Mouse (Mus musculus): Measurements from ENCODE around the gene Lmcd1. TPM values are rescaled to one million over a fixed set of nuclear protein-coding genes. Genes with fewer than 3 reads are reported as not detected.

Gene Lmcd1
- total RNA-seq, 4 experiments from 2014 or later, result 6.2 to 13.3 (median 10.2) TPM

- no peak for DNase-seq
Measured at GRCm38 (mm10) chr6:112287671-112288070, 14.1 kb downstream of the Lmcd1 start.

GRCm38 (mm10) chr6:112288271-112288670 lies 14.7 kb downstream of the Lmcd1 start:
- DNase-seq, result no peak

GRCm38 (mm10) chr6:112291146-112291545 lies 17.6 kb downstream of the Lmcd1 start:
- no peak for DNase-seq

GRCm38 (mm10) chr6:112293320-112293719 lies 19.8 kb downstream of the Lmcd1 start:
- no peak for DNase-seq

- peak; percentile 20 for DNase-seq
Measured at GRCm38 (mm10) chr6:112295269-112295668, 21.7 kb downstream of the Lmcd1 start.

- no peak for DNase-seq
Measured at GRCm38 (mm10) chr6:112300146-112300545, 26.6 kb downstream of the Lmcd1 start.

GRCm38 (mm10) chr6:112300633-112301032 lies 27.1 kb downstream of the Lmcd1 start:
- DNase-seq, result no peak

GRCm38 (mm10) chr6:112302248-112302647 lies 28.7 kb downstream of the Lmcd1 start:
- DNase-seq, result no peak

GRCm38 (mm10) chr6:112302814-112303383 lies 29.3 kb downstream of the Lmcd1 start:
- no peak for DNase-seq

GRCm38 (mm10) chr6:112304751-112305150 lies 31.2 kb downstream of the Lmcd1 start:
- DNase-seq, result peak; percentile 36

- DNase-seq, result no peak
Measured at GRCm38 (mm10) chr6:112309330-112309938, 35.9 kb downstream of the Lmcd1 start.

- DNase-seq, result no peak
Measured at GRCm38 (mm10) chr6:112311385-112311784, 37.8 kb downstream of the Lmcd1 start.

- no peak for DNase-seq
Measured at GRCm38 (mm10) chr6:112319449-112319848, 45.9 kb downstream of the Lmcd1 start.

GRCm38 (mm10) chr6:112320679-112321078 lies 47.1 kb downstream of the Lmcd1 start:
- no peak for DNase-seq

GRCm38 (mm10) chr6:112322916-112323315 lies 49.4 kb downstream of the Lmcd1 start:
- no peak for DNase-seq

- no peak for DNase-seq
Measured at GRCm38 (mm10) chr6:112325213-112325612, 51.7 kb downstream of the Lmcd1 start.

- DNase-seq, result peak; percentile 12
Measured at GRCm38 (mm10) chr6:112327793-112328192, 54.2 kb downstream of the Lmcd1 start.

- DNase-seq, result no peak
Measured at GRCm38 (mm10) chr6:112330520-112331222, 57.1 kb downstream of the Lmcd1 start.

- DNase-seq, result no peak
Measured at GRCm38 (mm10) chr6:112331223-112331598, 57.7 kb downstream of the Lmcd1 start.

GRCm38 (mm10) chr6:112333930-112334329 lies 60.4 kb downstream of the Lmcd1 start:
- no peak for DNase-seq

- DNase-seq, result no peak
Measured at GRCm38 (mm10) chr6:112337667-112338066, 64.1 kb downstream of the Lmcd1 start.

- DNase-seq, result no peak
Measured at GRCm38 (mm10) chr6:112339016-112339415, 65.5 kb downstream of the Lmcd1 start.

- no peak for DNase-seq
Measured at GRCm38 (mm10) chr6:112350452-112350851, 76.9 kb downstream of the Lmcd1 start.

- DNase-seq, result no peak
Measured at GRCm38 (mm10) chr6:112359341-112359740, 85.8 kb downstream of the Lmcd1 start.

Data from adrenal gland, adult 8-10 months (tissue).